Mouse (Mus musculus) adrenal gland, postnatal 4 days (tissue): Measurements from ENCODE around the gene Olfr463. TPM values are rescaled to one million over a fixed set of nuclear protein-coding genes. Genes with fewer than 3 reads are reported as not detected.
"Not testable (repeated sequence)": the region's sequence is repeated elsewhere in the genome, so short reads cannot be mapped to it uniquely, and the experiment has no call there.

Experiments
- DNase-seq, 2 experiments: peaks; one replicate each; pipeline ENCODE4 v3.0.0; 2021 to 2022; ENCODE audit warnings: low spot score in 2 of 2, mixed read lengths in 2 of 2
- long read RNA-seq, 2 experiments: library from polyadenylated mRNA; stranded (forward); transcript quantifications; one replicate each; pipeline ENCODE4 v2.0.0; 2021
- total RNA-seq, 2 experiments: library from RNA; stranded (reverse); gene quantifications; 2 replicates each; pipeline ENCODE4 v1.2.3; 2021

Olfr463 gene
- not detected for total RNA-seq
- long read RNA-seq, experiment 1, result 0 reads
- long read RNA-seq, experiment 2, result 0 reads

- no peak for DNase-seq
Measured at GRCm38 (mm10) chr11:87897287-87897686, at the start of gene Olfr463. TSS of gene Olfr463 (minus strand) at chr11:87897387.

- DNase-seq, result no peak
Measured at GRCm38 (mm10) chr11:87935467-87935866, 38.3 kb upstream of the Olfr463 start.

- DNase-seq, result no peak
Measured at GRCm38 (mm10) chr11:87933731-87934130, 36.5 kb upstream of the Olfr463 start.

GRCm38 (mm10) chr11:87930348-87930747, 33.2 kb upstream of the Olfr463 start:
- DNase-seq, result no peak

- DNase-seq, result no peak
Measured at GRCm38 (mm10) chr11:87920966-87921365, 23.8 kb upstream of the Olfr463 start, which contains the start of gene Olfr464. TSS of gene Olfr464 (minus strand) at chr11:87920967.

GRCm38 (mm10) chr11:87920301-87920700, 23.1 kb upstream of the Olfr463 start:
- DNase-seq, result no peak

GRCm38 (mm10) chr11:87916005-87916404, 18.8 kb upstream of the Olfr463 start:
- no peak for DNase-seq

- no peak for DNase-seq
Measured at GRCm38 (mm10) chr11:87904331-87904730, 7.1 kb upstream of the Olfr463 start.

- no peak for DNase-seq
Measured at GRCm38 (mm10) chr11:87892168-87892567, 5.0 kb downstream of the Olfr463 start, which contains the start of gene Olfr462. TSS of gene Olfr462 (minus strand) at chr11:87892268.

GRCm38 (mm10) chr11:87884856-87885255, 12.3 kb downstream of the Olfr463 start:
- no peak for DNase-seq

GRCm38 (mm10) chr11:87883493-87883892, 13.7 kb downstream of the Olfr463 start:
- no peak for DNase-seq

- no peak for DNase-seq
Measured at GRCm38 (mm10) chr11:87881714-87882113, 15.5 kb downstream of the Olfr463 start.

- no peak for DNase-seq
Measured at GRCm38 (mm10) chr11:87879826-87880225, 17.4 kb downstream of the Olfr463 start.

GRCm38 (mm10) chr11:87875436-87875835, 21.8 kb downstream of the Olfr463 start, which contains the start of gene Epx:
TSS of gene Epx (minus strand) at chr11:87875536.
- DNase-seq, result no peak

GRCm38 (mm10) chr11:87871766-87872165, 25.4 kb downstream of the Olfr463 start:
- no peak for DNase-seq

- no peak for DNase-seq
Measured at GRCm38 (mm10) chr11:87870096-87870495, 27.1 kb downstream of the Olfr463 start.

- DNase-seq, result not testable (repeated sequence)
Measured at GRCm38 (mm10) chr11:87866891-87867290, 30.3 kb downstream of the Olfr463 start.

GRCm38 (mm10) chr11:87862805-87863204, 34.4 kb downstream of the Olfr463 start:
- no peak for DNase-seq

GRCm38 (mm10) chr11:87860426-87860825, 36.8 kb downstream of the Olfr463 start:
- no peak for DNase-seq

GRCm38 (mm10) chr11:87859273-87859672, 37.9 kb downstream of the Olfr463 start:
- DNase-seq, result no peak

- no peak for DNase-seq
Measured at GRCm38 (mm10) chr11:87854550-87854949, 42.6 kb downstream of the Olfr463 start.

GRCm38 (mm10) chr11:87853597-87853954, 43.6 kb downstream of the Olfr463 start:
- DNase-seq, result no peak
